Mouse (Mus musculus) limb, embryonic 15.5 days (tissue): ENCODE results near the gene Slit1. TPM values are rescaled to one million over a fixed set of nuclear protein-coding genes. Genes with fewer than 3 reads are reported as not detected.

Experiments
- ATAC-seq: fragments of 200-750 bp; cut with Nextera tagmentation; 2 replicates; pipeline ENCODE4 v1.8.0; 2017; ENCODE audit warnings: low read depth, moderate TSS enrichment; ENCODE audit not compliant: insufficient number of reproducible peaks, low FRiP score, low TSS enrichment
- H3K27ac ChIP-seq: fragments of 300-500 bp; sonication (generic); 2 replicates; pipeline ENCODE4 v1.5.1; 2015; ENCODE audit warnings: moderate library complexity, mild to moderate bottlenecking, inconsistent platforms
- H3K27me3 ChIP-seq: fragments of 300-500 bp; sonication (generic); 2 replicates; pipeline ENCODE4 v1.6.1; 2015; ENCODE audit warnings: inconsistent platforms
- H3K36me3 ChIP-seq: fragments of 300-500 bp; sonication (generic); 2 replicates; pipeline ENCODE4 v1.6.1; 2015; ENCODE audit warnings: inconsistent platforms
- H3K4me1 ChIP-seq: fragments of 300-500 bp; sonication (generic); 2 replicates; pipeline ENCODE4 v1.6.1; 2015; ENCODE audit warnings: inconsistent platforms
- H3K4me2 ChIP-seq: fragments of 300-500 bp; sonication (generic); 2 replicates; pipeline ENCODE4 v1.6.1; 2015; ENCODE audit warnings: mild to moderate bottlenecking, inconsistent platforms
- H3K4me3 ChIP-seq: fragments of 300-500 bp; sonication (generic); 2 replicates; pipeline ENCODE4 v1.5.1; 2015; ENCODE audit warnings: mild to moderate bottlenecking, inconsistent platforms
- H3K9ac ChIP-seq: fragments of 300-500 bp; sonication (generic); 2 replicates; pipeline ENCODE4 v1.6.1; 2015; ENCODE audit warnings: inconsistent platforms
- H3K9me3 ChIP-seq: fragments of 300-500 bp; sonication (generic); 2 replicates; pipeline ENCODE4 v1.6.1; 2016; ENCODE audit warnings: inconsistent platforms
- WGBS: fragments of 180-500 bp; shearing (Covaris S2); methylation state at CpG from one replicate; pipeline ENCODE4 v1.1.7; 2015; 5-methylcytosine and 5-hydroxymethylcytosine counted together
- polyA plus RNA-seq: library from polyadenylated mRNA; unstranded; fragments of >200 nt; fragmentation: Nextera tagmentation; extraction: Ambion mirVana; gene quantifications from 2 replicates; pipeline ENCODE4 v1.2.1, GENCODE M21; 2015

Gene Slit1
- 0.28 and 0.62 TPM in 2 replicates for polyA plus RNA-seq

DNA sequence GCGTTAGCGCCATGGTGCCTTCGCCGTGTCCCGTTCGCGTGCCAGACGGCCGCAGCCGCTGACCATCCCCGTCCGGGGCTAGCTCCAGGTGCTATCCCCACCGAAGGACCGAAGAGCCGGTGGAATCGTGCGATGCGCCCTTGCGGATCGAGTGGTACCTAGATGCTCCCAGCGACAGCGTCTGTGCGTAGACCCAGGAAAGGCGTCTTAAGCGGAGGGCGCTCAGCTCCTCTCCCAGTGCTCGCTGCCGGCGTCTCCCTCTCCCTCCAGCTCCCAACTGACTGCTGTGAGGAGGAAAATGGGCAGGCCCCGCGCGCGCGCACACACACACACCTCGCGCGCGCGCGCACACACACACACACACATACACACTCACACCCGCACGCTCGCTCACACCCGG is at the start of gene Slit1:
Slit1 (minus strand) TSS at position 270 of the 400 bp plus-strand sequence.
- H3K27ac ChIP-seq, result no peak within 1 kb of the TSS
- under 1% methylated on average over 38 of the region's 44 CpGs for WGBS
- peak within 1 kb of the TSS; percentile 42 for H3K4me3 ChIP-seq
- H3K9me3 ChIP-seq, result no peaks in the 10 kb centered on the region
- peak within 1 kb of the TSS; percentile 84 for H3K4me2 ChIP-seq
- peaks cover 76% of the 10 kb centered on the region for H3K27me3 ChIP-seq
- no peak for ATAC-seq
- H3K36me3 ChIP-seq, result no peaks in the 10 kb centered on the region
- H3K4me1 ChIP-seq, result peaks cover 32% of the 10 kb centered on the region
- 0 out of 2 replicates have a peak within 1 kb of the TSS, but pooled peaks have one; percentile 14 for H3K9ac ChIP-seq

DNA sequence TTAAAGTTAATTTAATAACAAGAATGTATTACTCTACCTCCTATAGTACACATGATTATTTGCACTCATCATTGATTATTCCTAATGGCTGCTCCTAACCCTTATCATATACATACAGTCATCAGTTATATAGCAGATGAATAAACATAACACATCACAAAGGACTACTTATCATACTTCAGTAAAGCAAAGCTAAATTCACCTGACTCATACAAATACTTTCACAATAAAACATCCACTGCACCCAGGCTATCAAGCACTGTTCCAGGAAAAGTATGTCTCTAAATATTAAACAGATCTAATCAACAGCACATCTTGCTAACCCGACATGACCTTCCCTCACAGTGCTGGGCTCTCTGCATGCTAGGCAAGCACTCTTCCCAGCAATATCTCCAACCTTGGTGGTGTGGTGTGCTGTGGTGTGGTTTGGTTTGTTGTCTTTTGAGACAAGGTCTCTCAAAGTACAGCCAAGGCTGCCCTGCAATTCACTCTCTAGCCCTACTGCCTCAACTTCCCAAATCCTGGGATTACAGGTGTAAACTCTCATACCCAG is 49.5 kb upstream of the Slit1 start:
- ATAC-seq, result no peak
- 74% methylated on average over 1 of the region's 1 CpGs for WGBS

DNA sequence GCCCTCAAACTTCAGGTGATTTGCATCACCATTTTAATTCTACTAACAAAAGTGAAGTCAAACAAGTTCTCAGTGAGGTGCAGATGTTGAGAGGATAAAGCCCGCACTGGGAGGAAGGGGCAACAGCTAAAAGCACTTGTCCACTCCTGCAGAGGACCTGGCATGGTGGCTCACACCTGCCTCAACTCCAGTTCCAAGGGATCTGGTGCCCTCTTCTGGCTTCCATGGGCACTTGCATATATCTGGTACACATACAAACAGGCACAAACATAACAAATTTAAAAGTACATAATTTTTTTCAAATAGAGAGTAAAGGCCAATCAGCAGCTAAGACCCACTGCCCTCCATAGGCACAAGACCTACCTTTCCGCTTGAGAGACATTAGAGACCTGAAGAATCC is 47.9 kb upstream of the Slit1 start:
- no peaks in the 10 kb centered on the region for H3K9me3 ChIP-seq
- H3K4me3 ChIP-seq, result no peak overlapping the region
- H3K4me2 ChIP-seq, result no peak overlapping the region
- no peak for ATAC-seq
- 93% methylated on average over 2 of the region's 2 CpGs for WGBS
- H3K27me3 ChIP-seq, result no peaks in the 10 kb centered on the region
- H3K9ac ChIP-seq, result no peak overlapping the region
- H3K36me3 ChIP-seq, result peaks cover 3% of the 10 kb centered on the region
- 0 out of 2 replicates have a peak, but pooled peaks cover 4% of the 10 kb centered on the region for H3K4me1 ChIP-seq
- no peak overlapping the region for H3K27ac ChIP-seq

More for the DNA sequence above, 49.5 kb upstream of the Slit1 start:
- Histone ChIP-seq H3K9ac (no peak overlapping the region), H3K4me1 (peaks cover 9% of the 10 kb centered on the region), H3K36me3 (no peaks in the 10 kb centered on the region; the same call in 1 of the 2 replicates), H3K27me3 (no peaks in the 10 kb centered on the region), H3K4me2 (no peak overlapping the region), H3K4me3 (no peak overlapping the region), H3K9me3 (no peaks in the 10 kb centered on the region), H3K27ac (no peak overlapping the region)

DNA sequence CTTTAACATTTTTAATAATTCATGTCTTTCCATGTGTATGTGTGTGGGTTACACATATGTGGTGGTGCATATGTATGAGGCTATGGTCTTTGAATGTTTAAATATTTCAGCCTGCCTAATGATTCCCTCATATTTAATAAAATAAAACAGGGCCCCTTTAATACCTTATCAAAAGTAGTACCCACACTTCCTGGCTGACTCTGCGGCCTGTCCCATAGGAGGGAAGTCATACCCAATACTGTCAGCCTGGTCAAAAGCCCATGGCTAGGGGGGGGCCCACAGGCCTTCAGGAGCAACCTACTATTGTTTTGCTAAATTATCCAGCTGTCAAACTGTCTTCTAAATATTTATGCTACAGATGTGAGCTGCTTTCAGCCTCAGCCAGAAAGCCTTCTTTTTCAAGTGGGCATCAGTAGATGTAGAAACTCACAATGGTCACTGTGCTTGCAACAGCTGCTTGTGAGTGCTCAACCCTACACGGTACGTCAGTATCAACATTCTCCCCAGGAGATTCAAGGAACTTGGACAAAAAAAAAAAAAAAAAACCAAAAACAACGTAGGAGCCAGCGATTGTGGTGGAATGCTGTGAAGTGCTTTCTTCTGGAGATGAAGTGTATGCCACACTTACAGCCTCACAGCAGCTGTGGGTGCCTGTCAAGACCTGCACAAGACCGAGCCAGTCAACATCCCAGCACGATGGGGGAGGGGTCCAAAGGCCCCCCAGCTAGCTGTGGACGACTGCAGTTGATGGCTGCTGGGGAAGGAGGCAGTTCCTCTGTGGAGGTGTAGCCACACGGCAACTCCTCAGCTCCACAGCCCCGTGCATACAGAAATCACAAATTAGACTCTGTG is 45.9 kb upstream of the Slit1 start:
- no peak for ATAC-seq
- no peaks in the 10 kb centered on the region for H3K9me3 ChIP-seq
- peaks cover 18% of the 10 kb centered on the region for H3K36me3 ChIP-seq
- H3K27ac ChIP-seq, result no peak overlapping the region
- no peak overlapping the region for H3K4me2 ChIP-seq
- 55% methylated on average over 10 of the region's 10 CpGs for WGBS
- no peak overlapping the region for H3K4me3 ChIP-seq
- H3K27me3 ChIP-seq, result no peaks in the 10 kb centered on the region
- no peaks in the 10 kb centered on the region for H3K4me1 ChIP-seq
- no peak overlapping the region for H3K9ac ChIP-seq

DNA sequence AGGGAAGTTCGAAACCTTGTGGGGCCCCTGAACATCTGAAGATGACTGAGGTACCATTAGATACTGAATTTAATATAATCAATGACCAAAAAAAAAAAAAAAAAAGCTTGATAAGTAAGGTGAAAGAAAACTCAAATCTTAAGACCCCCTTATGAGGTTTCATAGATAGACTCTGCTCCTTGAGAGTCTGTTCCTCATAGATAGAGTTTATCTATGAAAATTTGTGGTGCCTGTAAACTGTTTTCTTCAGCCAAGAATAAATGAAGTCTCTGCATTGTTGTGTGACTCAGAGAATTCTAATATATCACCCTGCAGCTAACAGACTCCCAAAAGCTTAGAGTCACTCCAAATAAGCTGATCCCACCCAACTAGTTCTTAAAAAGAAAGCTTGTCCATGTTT is 43.4 kb upstream of the Slit1 start:
- H3K27me3 ChIP-seq, result no peaks in the 10 kb centered on the region
- no peak overlapping the region for H3K4me3 ChIP-seq
- 100% methylated on average over 1 of the region's 1 CpGs for WGBS
- no peaks in the 10 kb centered on the region for H3K9me3 ChIP-seq
- ATAC-seq, result no peak
- H3K9ac ChIP-seq, result no peak overlapping the region
- H3K4me2 ChIP-seq, result no peak overlapping the region
- H3K27ac ChIP-seq, result no peak overlapping the region
- peaks cover 27% of the 10 kb centered on the region for H3K36me3 ChIP-seq
- no peaks in the 10 kb centered on the region for H3K4me1 ChIP-seq

DNA sequence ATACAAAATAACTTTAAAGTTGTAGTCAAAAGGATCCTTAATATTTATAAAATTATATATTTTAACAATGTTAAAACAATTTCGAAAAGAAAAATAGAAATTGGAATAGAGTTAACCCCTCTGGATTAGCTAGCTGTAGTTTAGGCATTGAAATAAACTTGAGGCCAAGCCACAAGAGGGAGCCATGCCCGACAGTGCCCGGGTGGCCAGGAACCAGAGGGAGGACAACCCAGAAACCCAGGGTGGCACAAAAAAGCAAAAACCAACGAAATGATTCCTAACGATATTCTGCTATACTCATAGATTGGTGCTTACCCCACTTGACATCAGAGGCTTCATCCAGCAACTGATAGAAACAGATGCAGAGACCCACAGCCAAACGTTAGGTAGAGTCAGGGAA is 34.0 kb upstream of the Slit1 start:
- Histone ChIP-seq H3K9ac (no peak overlapping the region), H3K4me1 (no peaks in the 10 kb centered on the region), H3K4me3 (no peak overlapping the region), H3K27ac (no peak overlapping the region), H3K27me3 (no peaks in the 10 kb centered on the region), H3K4me2 (no peak overlapping the region), H3K9me3 (no peaks in the 10 kb centered on the region), H3K36me3 (peaks cover 46% of the 10 kb centered on the region)
- WGBS, result 89% methylated on average over 6 of the region's 6 CpGs
- ATAC-seq, result no peak

DNA sequence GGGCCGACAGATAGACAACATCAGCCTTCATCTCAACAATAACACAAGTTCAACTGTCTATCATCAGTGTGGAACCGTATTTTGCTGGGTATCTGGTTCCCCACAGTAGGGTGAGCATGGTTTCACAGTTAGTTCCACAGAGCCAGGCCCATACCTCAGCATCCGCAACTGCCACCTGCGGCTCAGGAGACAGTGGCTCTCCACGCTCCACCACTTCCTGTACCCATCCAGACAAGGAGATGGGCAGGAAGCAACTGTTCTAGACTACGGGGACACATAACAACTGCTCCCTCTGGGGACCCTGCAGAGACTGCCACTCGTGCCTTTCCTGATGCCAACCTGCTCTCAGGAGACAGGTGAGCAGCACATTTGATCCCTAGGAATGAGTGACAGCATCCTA is 25.2 kb upstream of the Slit1 start:
- H3K27me3 ChIP-seq, result no peaks in the 10 kb centered on the region
- no peak overlapping the region for H3K27ac ChIP-seq
- no peak for ATAC-seq
- no peak overlapping the region for H3K4me2 ChIP-seq
- H3K36me3 ChIP-seq, result peaks cover 43% of the 10 kb centered on the region
- no peaks in the 10 kb centered on the region for H3K4me1 ChIP-seq
- H3K9me3 ChIP-seq, result no peaks in the 10 kb centered on the region
- H3K4me3 ChIP-seq, result no peak overlapping the region
- WGBS, result 91% methylated on average over 7 of the region's 7 CpGs
- H3K9ac ChIP-seq, result no peak overlapping the region

DNA sequence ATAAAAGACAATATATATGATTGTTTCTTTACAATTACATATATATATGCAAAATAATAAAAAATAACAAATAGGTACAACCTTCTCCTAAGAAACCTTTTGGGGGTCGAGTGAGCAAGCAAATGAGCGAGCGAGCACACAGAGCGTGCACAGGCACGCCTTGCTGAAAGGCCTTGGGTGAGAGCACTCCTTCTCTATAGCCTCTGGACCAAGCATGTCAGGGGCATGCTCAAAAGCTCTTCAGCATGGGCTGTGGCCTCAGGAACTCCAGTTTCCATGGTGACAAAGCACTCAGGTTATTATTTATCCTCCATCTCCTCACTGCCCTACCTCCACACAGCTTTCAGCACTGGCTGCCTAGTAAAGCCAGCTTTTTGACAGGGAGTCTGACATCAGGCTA is 23.2 kb upstream of the Slit1 start:
- H3K27ac ChIP-seq, result no peak overlapping the region
- peaks cover 27% of the 10 kb centered on the region for H3K36me3 ChIP-seq
- WGBS, result 73% methylated on average over 5 of the region's 5 CpGs
- no peak overlapping the region for H3K9ac ChIP-seq
- H3K4me2 ChIP-seq, result no peak overlapping the region
- H3K9me3 ChIP-seq, result no peaks in the 10 kb centered on the region
- H3K4me3 ChIP-seq, result no peak overlapping the region
- no peaks in the 10 kb centered on the region for H3K27me3 ChIP-seq
- H3K4me1 ChIP-seq, result peaks cover 2% of the 10 kb centered on the region
- no peak for ATAC-seq

DNA sequence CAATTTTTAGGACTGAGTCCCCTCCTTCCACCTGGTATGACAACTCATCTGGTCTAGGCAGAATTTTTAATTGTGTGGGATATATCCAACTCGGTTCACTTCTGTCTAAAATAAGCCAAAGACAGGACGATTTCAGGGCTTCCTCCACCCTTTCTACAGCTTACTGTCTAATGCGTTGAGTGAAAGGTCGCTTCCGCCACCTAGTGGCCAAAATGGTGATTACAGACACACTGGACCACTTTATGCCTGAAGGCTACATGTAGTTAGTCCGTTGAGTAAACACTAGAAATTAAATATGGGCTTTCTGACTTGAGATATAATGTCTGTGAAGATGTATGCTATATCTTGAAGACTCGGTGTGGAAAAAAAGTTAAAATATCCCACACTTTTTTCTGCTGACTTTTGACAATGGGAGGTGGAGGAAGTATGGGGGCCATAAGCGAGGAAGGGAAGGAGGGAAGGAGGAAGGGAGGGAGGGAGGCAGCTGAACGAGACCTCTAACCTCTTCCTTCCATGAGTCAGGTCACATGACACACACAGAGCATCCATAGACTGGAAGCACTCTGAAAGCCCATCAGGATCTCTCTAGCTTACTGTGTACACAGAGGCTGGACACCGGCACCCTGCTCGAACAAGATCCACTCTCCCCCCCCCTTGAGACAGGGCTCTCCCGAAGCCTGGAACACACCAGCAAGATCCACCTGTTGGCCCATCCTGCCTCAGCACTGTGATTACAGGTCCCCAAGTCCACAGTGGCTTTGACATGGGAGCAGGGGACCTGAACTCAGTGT is 20.6 kb upstream of the Slit1 start:
- 31% methylated on average over 12 of the region's 12 CpGs for WGBS
- no peaks in the 10 kb centered on the region for H3K27me3 ChIP-seq
- H3K9ac ChIP-seq, result no peak overlapping the region
- no peak overlapping the region for H3K4me3 ChIP-seq
- H3K9me3 ChIP-seq, result no peaks in the 10 kb centered on the region
- peaks cover 4% of the 10 kb centered on the region for H3K4me1 ChIP-seq
- H3K4me2 ChIP-seq, result no peak overlapping the region
- peaks cover 11% of the 10 kb centered on the region; the same call in 1 of the 2 replicates for H3K36me3 ChIP-seq
- H3K27ac ChIP-seq, result no peak overlapping the region
- no peak for ATAC-seq

DNA sequence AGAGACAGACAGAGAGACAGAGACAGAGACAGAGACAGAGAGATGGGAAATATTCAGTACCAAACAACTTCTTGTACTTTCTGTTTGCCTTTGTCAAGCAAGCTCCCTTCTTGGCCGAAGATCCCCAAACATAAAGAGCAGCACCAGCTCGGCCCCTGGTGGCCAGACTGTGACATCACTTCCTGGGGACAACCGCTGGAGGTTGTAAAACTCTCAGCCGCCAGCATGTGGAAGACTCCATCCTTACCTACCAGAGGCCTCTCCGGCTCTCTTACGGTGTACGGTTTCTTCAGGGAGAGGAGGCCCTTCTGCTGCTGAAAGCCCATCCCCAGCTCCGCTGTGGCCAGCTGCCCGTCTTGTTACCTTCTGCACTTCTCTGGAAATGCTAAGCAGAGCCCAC is 18.1 kb upstream of the Slit1 start:
- Histone ChIP-seq H3K4me2 (no peak overlapping the region), H3K9ac (no peak overlapping the region), H3K27ac (no peak overlapping the region), H3K4me1 (peaks cover 4% of the 10 kb centered on the region), H3K27me3 (no peaks in the 10 kb centered on the region), H3K4me3 (no peak overlapping the region), H3K9me3 (no peaks in the 10 kb centered on the region), H3K36me3 (no peaks in the 10 kb centered on the region)
- no peak for ATAC-seq
- WGBS, result 24% methylated on average over 9 of the region's 9 CpGs

DNA sequence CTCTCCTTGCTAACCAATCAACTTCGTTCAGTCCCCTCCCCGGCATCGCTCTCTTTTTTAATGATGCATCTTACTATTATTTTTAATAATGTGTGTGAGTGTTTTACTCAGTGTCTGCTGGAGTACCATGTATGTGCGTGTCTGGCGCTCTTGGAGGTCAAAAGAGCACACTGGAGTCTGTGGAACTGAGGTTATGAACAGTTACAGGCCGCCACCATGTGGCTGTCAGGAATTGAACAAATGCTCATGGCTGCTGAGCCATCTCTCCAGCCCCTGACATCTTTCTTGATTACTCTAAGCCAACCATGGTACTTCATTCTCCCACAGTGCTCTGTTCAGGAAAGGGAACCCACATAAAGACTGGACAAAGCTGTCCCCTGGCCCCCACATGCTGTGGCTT is 16.3 kb upstream of the Slit1 start:
- WGBS, result 80% methylated on average over 6 of the region's 6 CpGs
- H3K9me3 ChIP-seq, result no peaks in the 10 kb centered on the region
- no peak overlapping the region for H3K9ac ChIP-seq
- H3K4me1 ChIP-seq, result peaks cover 4% of the 10 kb centered on the region
- no peak overlapping the region for H3K4me2 ChIP-seq
- no peaks in the 10 kb centered on the region for H3K27me3 ChIP-seq
- no peak for ATAC-seq
- no peak overlapping the region for H3K4me3 ChIP-seq
- no peak overlapping the region for H3K27ac ChIP-seq
- no peaks in the 10 kb centered on the region for H3K36me3 ChIP-seq

DNA sequence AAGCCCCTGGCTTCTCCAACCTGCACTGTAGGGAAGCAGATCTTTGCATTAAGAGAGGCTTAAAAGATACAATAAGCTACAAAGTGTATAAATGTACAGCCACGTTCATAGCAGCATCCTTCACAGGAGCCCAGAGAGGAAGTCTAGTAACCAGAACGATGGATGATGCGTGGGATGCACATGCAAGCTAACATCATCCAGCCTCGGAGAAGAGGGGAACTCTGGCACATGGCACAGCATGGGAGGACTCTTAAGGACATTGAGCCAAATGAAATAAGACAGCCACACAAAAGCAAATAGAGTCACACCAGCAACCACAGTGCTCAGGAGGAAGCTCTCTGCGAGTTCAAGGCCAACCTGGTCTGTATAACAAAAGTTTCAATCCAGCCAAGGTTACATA is 15.8 kb upstream of the Slit1 start:
- Histone ChIP-seq H3K4me3 (no peak overlapping the region), H3K9ac (no peak overlapping the region), H3K27me3 (no peaks in the 10 kb centered on the region), H3K9me3 (no peaks in the 10 kb centered on the region), H3K4me2 (no peak overlapping the region), H3K4me1 (peaks cover 4% of the 10 kb centered on the region), H3K36me3 (no peaks in the 10 kb centered on the region), H3K27ac (no peak overlapping the region)
- 90% methylated on average over 5 of the region's 5 CpGs for WGBS
- no peak for ATAC-seq
